Mouse (Mus musculus): Measurements from ENCODE around the gene Gstp2. TPM values are rescaled to one million over a fixed set of nuclear protein-coding genes. Genes with fewer than 3 reads are reported as not detected.

The Gstp2 gene
- polyA plus RNA-seq, 1 experiment = 6.7 TPM

DNA sequence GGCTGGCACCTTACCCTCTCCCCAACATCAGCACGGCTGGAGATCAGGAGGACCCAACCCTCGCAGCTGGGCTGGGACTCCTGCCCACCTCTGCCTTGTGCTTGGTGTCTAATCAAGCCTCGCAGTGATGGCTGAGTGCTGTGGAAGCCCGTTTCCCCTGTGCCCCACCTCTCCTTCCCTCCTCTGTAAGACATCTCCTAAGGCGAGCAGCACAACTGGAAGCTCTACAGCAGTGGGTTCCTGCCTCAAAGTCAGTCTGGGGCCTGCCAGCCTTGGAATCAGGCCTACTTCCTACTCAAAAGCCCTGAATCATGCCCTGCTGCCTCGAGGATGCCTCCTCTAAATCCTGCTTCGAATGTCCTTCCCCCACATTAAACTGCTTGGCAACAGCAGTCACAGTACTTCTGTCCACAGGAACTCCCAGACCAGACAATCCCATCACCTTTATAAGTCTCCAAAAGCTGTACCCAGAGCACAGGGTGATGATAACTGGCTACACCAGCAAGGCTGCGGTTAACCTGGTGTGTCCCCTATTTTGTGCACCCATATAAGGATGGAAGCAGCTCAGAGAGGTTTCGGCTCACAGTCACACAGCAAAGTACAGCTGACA lies 46.6 kb downstream of the Gstp2 start:
- no peaks in the 10 kb centered on the region for H3K79me2 ChIP-seq (ENCODE audit: control insufficient read depth, insufficient read depth)
- TF ChIP-seq SRF (IDR thresholded peaks at IDR 0.05; ENCODE audit: control insufficient read depth, insufficient read length, low read depth) = no peak
- no peak for TF ChIP-seq POLR2AphosphoS2 (IDR thresholded peaks at IDR 0.05; ENCODE audit: insufficient read length, low read depth)
- TF ChIP-seq MAX (IDR thresholded peaks at IDR 0.05; ENCODE audit: low read depth) = no peak
- TF ChIP-seq MYOD1 (IDR thresholded peaks at IDR 0.05; ENCODE audit: control insufficient read depth in 1 of 3, insufficient read length in 2 of 3, low read depth in 2 of 3) = no peak
- TF ChIP-seq TCF12 (IDR thresholded peaks at IDR 0.05; ENCODE audit: insufficient read depth, poor library complexity, severe bottlenecking) = no peak
- no peak for TF ChIP-seq TCF3 (IDR thresholded peaks at IDR 0.05; ENCODE audit: insufficient read length, low read depth)
- TF ChIP-seq CEBPB (IDR thresholded peaks at IDR 0.05; ENCODE audit: insufficient read depth, poor library complexity, severe bottlenecking) = no peak
- no peak for TF ChIP-seq USF1 (IDR thresholded peaks at IDR 0.05; ENCODE audit: low read depth)
- H3K4me3 ChIP-seq = peak overlapping the region; percentile 35
- H3K27me3 ChIP-seq (ENCODE audit: control insufficient read depth, insufficient read depth, insufficient read length) = no peaks in the 10 kb centered on the region
- peak overlapping the region; percentile 87 for H3K4me2 ChIP-seq (ENCODE audit: low read depth)
- no peak overlapping the region for H3ac ChIP-seq (ENCODE audit: control insufficient read depth, insufficient read length)
- H3K36me3 ChIP-seq (ENCODE audit: control insufficient read depth, insufficient read depth) = no peaks in the 10 kb centered on the region

DNA sequence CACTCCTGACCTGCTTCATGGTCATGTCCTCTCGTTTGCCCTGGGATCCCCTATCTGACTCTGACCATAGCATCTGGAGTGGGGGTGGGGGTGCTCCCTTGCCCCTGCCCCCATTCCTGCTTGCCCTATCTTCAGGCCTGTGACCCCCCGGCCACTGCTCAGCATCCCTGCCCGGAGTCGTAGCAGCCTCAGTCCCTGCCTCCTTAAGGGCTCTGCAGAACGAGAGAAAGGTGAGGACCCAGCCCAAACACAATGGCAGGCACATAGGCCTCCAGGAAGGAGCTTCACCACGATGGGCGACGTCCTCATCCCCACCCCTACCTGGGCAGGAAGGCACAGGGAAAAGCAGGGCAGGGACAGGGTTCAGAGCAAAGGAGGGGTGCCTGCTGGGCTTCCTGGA lies 47.5 kb downstream of the Gstp2 start:
- no peak overlapping the region for H3K4me2 ChIP-seq (ENCODE audit: low read depth)
- no peak for TF ChIP-seq REST (IDR thresholded peaks at IDR 0.05; ENCODE audit: insufficient read depth, insufficient read length)
- no peak for TF ChIP-seq TCF12 (IDR thresholded peaks at IDR 0.05; ENCODE audit: insufficient read depth, poor library complexity, severe bottlenecking)
- TF ChIP-seq USF1 (IDR thresholded peaks at IDR 0.05; ENCODE audit: low read depth) = no peak
- TF ChIP-seq CEBPB (IDR thresholded peaks at IDR 0.05; ENCODE audit: insufficient read depth, poor library complexity, severe bottlenecking) = no peak

DNA sequence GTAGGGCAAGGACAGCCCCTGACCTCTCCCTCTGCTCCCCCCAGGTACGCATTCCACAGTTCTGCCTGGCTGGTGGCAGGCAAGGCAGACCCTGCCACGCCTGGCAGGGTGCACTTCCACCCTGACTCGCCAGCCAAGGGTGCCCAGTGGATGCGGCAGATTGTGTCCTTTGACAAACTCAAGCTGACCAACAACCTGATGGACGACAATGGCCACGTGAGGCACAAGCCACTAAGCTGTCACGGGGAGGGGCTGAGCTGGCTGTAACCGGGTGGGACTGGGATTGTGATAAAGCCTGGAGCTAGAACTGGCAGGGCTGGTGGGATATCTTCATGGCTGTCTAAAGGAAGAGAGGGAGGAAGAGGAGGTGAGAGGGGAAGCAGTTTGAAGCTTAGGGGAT lies 48.6 kb downstream of the Gstp2 start:
- H3K27me3 ChIP-seq (ENCODE audit: control insufficient read depth, insufficient read depth, insufficient read length) = peaks cover 13% of the 10 kb centered on the region
- H3K4me3 ChIP-seq = no peak overlapping the region
- no peaks in the 10 kb centered on the region for H3K36me3 ChIP-seq (ENCODE audit: control insufficient read depth, insufficient read depth)
- H3ac ChIP-seq (ENCODE audit: control insufficient read depth, insufficient read length) = no peak overlapping the region
- no peaks in the 10 kb centered on the region for H3K79me2 ChIP-seq (ENCODE audit: control insufficient read depth, insufficient read depth)
- no peak overlapping the region for H3K4me2 ChIP-seq (ENCODE audit: low read depth)
- no peak for TF ChIP-seq POLR2A (IDR thresholded peaks at IDR 0.05; ENCODE audit: insufficient read length, low read depth)

More for the DNA sequence above, 47.5 kb downstream of the Gstp2 start:
- no peak overlapping the region for H3ac ChIP-seq (ENCODE audit: control insufficient read depth, insufficient read length)
- H3K27me3 ChIP-seq (ENCODE audit: control insufficient read depth, insufficient read depth, insufficient read length) = peaks cover 2% of the 10 kb centered on the region
- H3K79me2 ChIP-seq (ENCODE audit: control insufficient read depth, insufficient read depth) = no peaks in the 10 kb centered on the region
- H3K4me3 ChIP-seq = no peak overlapping the region
- no peaks in the 10 kb centered on the region for H3K36me3 ChIP-seq (ENCODE audit: control insufficient read depth, insufficient read depth)

DNA sequence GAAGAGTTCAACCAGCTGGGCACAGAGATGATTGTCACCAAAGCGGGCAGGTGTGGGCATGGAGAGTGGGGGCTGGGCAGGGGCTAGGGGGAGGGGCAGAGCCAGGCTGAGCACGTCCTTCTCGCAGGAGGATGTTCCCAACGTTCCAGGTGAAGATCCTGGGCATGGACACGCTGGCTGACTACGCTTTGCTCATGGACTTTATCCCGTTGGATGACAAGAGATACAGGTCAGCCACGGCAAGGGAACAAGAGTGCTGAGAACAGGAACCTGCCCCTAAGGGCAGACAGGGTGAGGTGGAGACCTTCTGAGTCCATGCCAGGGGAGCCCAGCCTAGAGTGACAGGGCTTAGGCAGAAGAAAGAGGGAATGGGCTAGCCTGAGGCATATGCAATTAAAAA lies 49.1 kb downstream of the Gstp2 start:
- H3K36me3 ChIP-seq (ENCODE audit: control insufficient read depth, insufficient read depth) = no peaks in the 10 kb centered on the region
- TF ChIP-seq TCF3 (IDR thresholded peaks at IDR 0.05; ENCODE audit: insufficient read length, low read depth) = no peak
- no peak for TF ChIP-seq POLR2A (IDR thresholded peaks at IDR 0.05; ENCODE audit: insufficient read length, low read depth)
- no peak for TF ChIP-seq MYOG (IDR thresholded peaks at IDR 0.05; ENCODE audit: control insufficient read depth in 1 of 3, insufficient read depth in 1 of 3, insufficient read length in 2 of 3, low read depth in 2 of 3)
- no peak for TF ChIP-seq TCF12 (IDR thresholded peaks at IDR 0.05; ENCODE audit: insufficient read depth, poor library complexity, severe bottlenecking)
- no peak for TF ChIP-seq SRF (IDR thresholded peaks at IDR 0.05; ENCODE audit: control insufficient read depth, insufficient read length, low read depth)
- no peak for TF ChIP-seq REST (IDR thresholded peaks at IDR 0.05; ENCODE audit: insufficient read depth, insufficient read length)
- TF ChIP-seq MYOD1 (IDR thresholded peaks at IDR 0.05; ENCODE audit: control insufficient read depth in 1 of 3, insufficient read length in 2 of 3, low read depth in 2 of 3) = no peak
- H3K4me3 ChIP-seq = no peak overlapping the region
- H3K27me3 ChIP-seq (ENCODE audit: control insufficient read depth, insufficient read depth, insufficient read length) = peaks cover 18% of the 10 kb centered on the region
- H3K79me2 ChIP-seq (ENCODE audit: control insufficient read depth, insufficient read depth) = no peaks in the 10 kb centered on the region
- no peak overlapping the region for H3ac ChIP-seq (ENCODE audit: control insufficient read depth, insufficient read length)
- no peak overlapping the region for H3K4me2 ChIP-seq (ENCODE audit: low read depth)

DNA sequence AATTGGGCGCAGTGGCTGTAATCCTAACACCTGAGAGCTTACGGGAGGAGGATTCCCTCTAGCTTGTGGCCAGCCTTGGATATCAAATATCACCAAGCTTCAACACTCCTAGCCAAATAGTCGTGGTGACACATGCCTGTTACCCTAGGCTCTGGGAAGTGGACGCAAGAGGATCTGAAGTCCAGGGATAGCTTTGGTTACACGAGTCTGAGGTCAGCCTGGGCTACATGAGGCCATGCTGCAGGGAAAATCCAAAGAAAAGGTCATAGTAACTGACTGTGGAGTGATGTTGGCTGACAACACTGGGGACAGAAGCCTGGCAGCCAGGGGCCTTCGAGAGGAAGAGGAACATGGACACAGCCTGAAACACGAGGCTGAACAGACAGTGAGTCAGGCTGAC lies 49.7 kb downstream of the Gstp2 start:
- no peak overlapping the region for H3ac ChIP-seq (ENCODE audit: control insufficient read depth, insufficient read length)
- no peaks in the 10 kb centered on the region for H3K79me2 ChIP-seq (ENCODE audit: control insufficient read depth, insufficient read depth)
- H3K36me3 ChIP-seq (ENCODE audit: control insufficient read depth, insufficient read depth) = no peaks in the 10 kb centered on the region
- H3K27me3 ChIP-seq (ENCODE audit: control insufficient read depth, insufficient read depth, insufficient read length) = peaks cover 23% of the 10 kb centered on the region
- H3K4me3 ChIP-seq = no peak overlapping the region
- H3K4me2 ChIP-seq (ENCODE audit: low read depth) = no peak overlapping the region
- TF ChIP-seq POLR2AphosphoS2 (IDR thresholded peaks at IDR 0.05; ENCODE audit: insufficient read length, low read depth) = no peak

DNA sequence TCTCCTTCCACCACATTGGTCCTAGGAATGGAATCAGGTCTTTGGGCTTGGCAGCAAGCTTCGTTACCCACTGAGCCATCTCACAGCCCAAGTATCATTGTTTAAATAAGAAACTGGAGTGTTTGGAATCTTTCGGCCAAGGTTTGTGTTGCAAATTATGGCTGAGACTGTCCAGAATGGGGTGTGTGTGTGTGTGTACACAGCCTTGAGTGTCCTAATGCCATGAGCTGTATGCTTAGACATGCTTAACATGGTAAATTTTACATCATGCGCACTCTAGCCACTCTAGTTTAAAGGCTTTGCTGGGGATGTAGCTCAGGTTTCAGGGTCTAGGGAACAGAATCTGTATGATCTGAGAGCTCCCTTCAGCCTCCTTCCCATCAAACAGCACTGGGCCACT lies 50.3 kb downstream of the Gstp2 start:
- Histone ChIP-seq H3K79me2 (ENCODE audit: control insufficient read depth, insufficient read depth) (no peaks in the 10 kb centered on the region), H3ac (ENCODE audit: control insufficient read depth, insufficient read length) (no peak overlapping the region), H3K27me3 (ENCODE audit: control insufficient read depth, insufficient read depth, insufficient read length) (peaks cover 28% of the 10 kb centered on the region), H3K36me3 (ENCODE audit: control insufficient read depth, insufficient read depth) (no peaks in the 10 kb centered on the region), H3K4me2 (ENCODE audit: low read depth) (no peak overlapping the region), H3K4me3 (no peak overlapping the region)
- TF ChIP-seq E2F4 (IDR thresholded peaks at IDR 0.05; ENCODE audit: insufficient read depth) (no peak), SRF (IDR thresholded peaks at IDR 0.05; ENCODE audit: control insufficient read depth, insufficient read length, low read depth) (no peak), MAX (IDR thresholded peaks at IDR 0.05; ENCODE audit: low read depth) (no peak), TCF12 (IDR thresholded peaks at IDR 0.05; ENCODE audit: insufficient read depth, poor library complexity, severe bottlenecking) (no peak), CEBPB (IDR thresholded peaks at IDR 0.05; ENCODE audit: insufficient read depth, poor library complexity, severe bottlenecking) (no peak), MYOG (IDR thresholded peaks at IDR 0.05; ENCODE audit: control insufficient read depth in 1 of 3, insufficient read depth in 1 of 3, insufficient read length in 2 of 3, low read depth in 2 of 3) (no peak), MYOD1 (IDR thresholded peaks at IDR 0.05; ENCODE audit: control insufficient read depth in 1 of 3, insufficient read length in 2 of 3, low read depth in 2 of 3) (no peak), USF1 (IDR thresholded peaks at IDR 0.05; ENCODE audit: low read depth) (no peak), POLR2AphosphoS2 (IDR thresholded peaks at IDR 0.05; ENCODE audit: insufficient read length, low read depth) (no peak), REST (IDR thresholded peaks at IDR 0.05; ENCODE audit: insufficient read depth, insufficient read length) (no peak), POLR2A (IDR thresholded peaks at IDR 0.05; ENCODE audit: insufficient read length, low read depth) (no peak), TCF3 (IDR thresholded peaks at IDR 0.05; ENCODE audit: insufficient read length, low read depth) (no peak)

Measured in myocyte (in vitro differentiated cells).